In the genomic region with DNA sequence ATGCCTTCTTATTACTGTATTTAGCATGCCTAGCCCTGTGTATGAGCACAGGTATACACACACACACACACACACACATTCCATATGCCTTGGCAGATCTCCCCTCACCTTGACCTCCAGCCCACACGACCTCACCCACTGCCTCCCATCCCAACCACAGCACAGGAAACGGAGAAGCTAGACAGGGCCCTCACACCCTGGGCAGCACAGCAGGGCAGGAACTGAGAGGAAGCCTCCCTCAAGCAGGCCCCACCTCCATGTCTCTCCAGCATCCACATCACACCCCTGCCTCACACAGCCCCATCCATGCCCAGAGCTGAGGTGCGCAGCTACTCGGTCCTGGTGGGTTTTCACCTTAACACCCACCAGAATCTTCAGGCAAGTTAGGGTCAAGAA, we compare ENCODE assay signal across 8 mouse cellular contexts. TPM values are rescaled to one million over a fixed set of nuclear protein-coding genes. Genes with fewer than 3 reads are reported as not detected.
A peak's percentile ranks its signal among the peaks of the same experiment; 100 is the strongest.
DNase-seq lines count a peak whose midpoint lies in the region; ATAC-seq lines count a peak whose summit lies in the region.

No protein-coding gene starts in this region.

- peak overlapping the region; percentile 45 for H3K4me2 ChIP-seq in hindbrain, embryonic 14.5 days (replicated peaks)
- peak overlapping the region; percentile 82 for H3K4me2 ChIP-seq in liver, embryonic 12.5 days

- no peaks in the 10 kb centered on the region for H3K27me3 ChIP-seq in hindbrain, embryonic 14.5 days (ENCODE audit: control insufficient read depth, insufficient read depth, low read length)
- H3K27me3 ChIP-seq in liver, embryonic 12.5 days (replicated peaks), result no peaks in the 10 kb centered on the region

- H3K4me3 ChIP-seq in hindbrain, embryonic 14.5 days (replicated peaks; ENCODE audit: low read length), result peak overlapping the region; percentile 24
- H3K4me3 ChIP-seq in liver, embryonic 12.5 days, result peak overlapping the region; percentile 56

- no peaks in the 10 kb centered on the region for H3K9me3 ChIP-seq in hindbrain, embryonic 14.5 days (ENCODE audit: control insufficient read depth, low read length)
- H3K9me3 ChIP-seq in liver, embryonic 12.5 days (replicated peaks), result no peaks in the 10 kb centered on the region; the same call in 1 of the 2 replicates

- H3K27ac ChIP-seq in hindbrain, embryonic 14.5 days, result no peak overlapping the region
- peak overlapping the region; percentile 54 for H3K27ac ChIP-seq in liver, embryonic 12.5 days

- peak; percentile 48 for ATAC-seq in common myeloid progenitor, adult 5-6 weeks (replicated peaks; ENCODE audit: low read depth, poor library complexity, severe bottlenecking)
- ATAC-seq in hindbrain, embryonic 14.5 days (ENCODE audit: low FRiP score), result no peak
- ATAC-seq in liver, embryonic 12.5 days, result peak; percentile 24; the same call in 1 of the 2 replicates
- ATAC-seq in monocyte, adult 5-6 weeks (replicated peaks; ENCODE audit: insufficient number of reproducible peaks, low FRiP score, low TSS enrichment, poor library complexity, severe bottlenecking), result peak; percentile 51
- ATAC-seq in erythroid progenitor cell, adult 5-6 weeks (replicated peaks; ENCODE audit: low FRiP score, poor library complexity, severe bottlenecking), result no peak

- H3K4me1 ChIP-seq in hindbrain, embryonic 14.5 days (replicated peaks; ENCODE audit: control insufficient read depth, insufficient read depth, low read length), result peaks cover 23% of the 10 kb centered on the region
- peaks cover 35% of the 10 kb centered on the region for H3K4me1 ChIP-seq in liver, embryonic 12.5 days

- DNase-seq in CD4-positive, CD25-positive, alpha-beta regulatory T cell, adult 2 months (ENCODE audit: low read depth, low spot score), result peak; percentile 74
- DNase-seq in hindbrain, embryonic 14.5 days (ENCODE audit: low spot score), result no peak
- DNase-seq in cerebellum, postnatal 36 days, result no peak
- DNase-seq in MN1 (ENCODE audit: low spot score), result no peak

- H3K9ac ChIP-seq in hindbrain, embryonic 14.5 days, result 0 out of 2 replicates have a peak overlapping the region, but pooled peaks have one; percentile 46
- peak overlapping the region; percentile 65; the same call in 1 of the 2 replicates for H3K9ac ChIP-seq in liver, embryonic 12.5 days

- no peaks in the 10 kb centered on the region for H3K36me3 ChIP-seq in hindbrain, embryonic 14.5 days (replicated peaks; ENCODE audit: control insufficient read depth, insufficient read depth)
- H3K36me3 ChIP-seq in liver, embryonic 12.5 days, result peaks cover 29% of the 10 kb centered on the region

- 43% methylated on average over 4 of the region's 4 CpGs for WGBS in hindbrain, embryonic 14.5 days
- WGBS in liver, embryonic 12.5 days (ENCODE audit: insufficient replicate concordance), result 7% methylated on average over 4 of the region's 4 CpGs

RNA-seq across cellular contexts. Expression of a gene that starts 0.9 kb away (rescaled TPM):
- total RNA-seq in common myeloid progenitor, adult 5-6 weeks (2017), result 9.2 and 13.6 TPM in 2 replicates
- 11.7 and 12.5 TPM in 2 replicates for polyA plus RNA-seq in hindbrain, embryonic 14.5 days (2014; fragmentation: Nextera tagmentation; extraction: Ambion mirVana)
- polyA plus RNA-seq in liver, embryonic 12.5 days (2016; fragmentation: Nextera tagmentation; extraction: Ambion mirVana), result 11.0 and 11.7 TPM in 2 replicates
- total RNA-seq in monocyte, adult 5-6 weeks (2017), result 19.9 to 42.9 TPM (median 22.6 TPM) in 3 replicates
- 1.7 and 1.8 TPM in 2 replicates for total RNA-seq in erythroid progenitor cell, adult 5-6 weeks (2015; ENCODE audit: low replicate concordance)
- 2.3 TPM in 1 of 2 replicates, not detected in the other for total RNA-seq in erythroid progenitor cell, adult 5-6 weeks (2017; ENCODE audit: low replicate concordance)

RNA-seq across cellular contexts. Expression of a gene that starts 30.5 kb away (rescaled TPM):
- not detected in 2 replicates for total RNA-seq in common myeloid progenitor, adult 5-6 weeks (2017)
- polyA plus RNA-seq in hindbrain, embryonic 14.5 days (2014; fragmentation: Nextera tagmentation; extraction: Ambion mirVana), result 2.5 and 2.6 TPM in 2 replicates
- 2.3 and 2.5 TPM in 2 replicates for polyA plus RNA-seq in liver, embryonic 12.5 days (2016; fragmentation: Nextera tagmentation; extraction: Ambion mirVana)
- total RNA-seq in monocyte, adult 5-6 weeks (2017), result 0.21 to 3.7 TPM (median 2.1 TPM) in 3 replicates
- total RNA-seq in erythroid progenitor cell, adult 5-6 weeks (2015; ENCODE audit: low replicate concordance), result 0.42 and 0.72 TPM in 2 replicates
- not detected in 2 replicates for total RNA-seq in erythroid progenitor cell, adult 5-6 weeks (2017; ENCODE audit: low replicate concordance)

RNA-seq across cellular contexts. Expression of a gene that starts 53.8 kb away (rescaled TPM):
- not detected in 2 replicates for total RNA-seq in common myeloid progenitor, adult 5-6 weeks (2017)
- 6.0 and 8.5 TPM in 2 replicates for polyA plus RNA-seq in hindbrain, embryonic 14.5 days (2014; fragmentation: Nextera tagmentation; extraction: Ambion mirVana)
- not detected in 2 replicates for polyA plus RNA-seq in liver, embryonic 12.5 days (2016; fragmentation: Nextera tagmentation; extraction: Ambion mirVana)
- total RNA-seq in monocyte, adult 5-6 weeks (2017), result not detected in 3 replicates
- total RNA-seq in erythroid progenitor cell, adult 5-6 weeks (2015; ENCODE audit: low replicate concordance), result not detected in 2 replicates
- total RNA-seq in erythroid progenitor cell, adult 5-6 weeks (2017; ENCODE audit: low replicate concordance), result not detected in 2 replicates

Comparison
In these comparisons a context has a peak if more than half of its experiments do, and no peak if none do; other contexts are left out.
1. ATAC-seq: peak in common myeloid progenitor, adult 5-6 weeks (single experiment), liver, embryonic 12.5 days (single experiment) and monocyte, adult 5-6 weeks (single experiment); none in hindbrain, embryonic 14.5 days (single experiment) and erythroid progenitor cell, adult 5-6 weeks (single experiment).